Mouse (Mus musculus) left cerebral cortex, postnatal 4 days (tissue): ENCODE measurements at regions not wholly inside any gene's neighbourhood (a gene's known extent, or its start where the extent isn't known, plus 50 kb on each side); places are given as distances from the start of the nearest gene placed in this dataset.
A peak's percentile ranks its signal among the peaks of the same experiment; 100 is the strongest.

Experiments used
- DNase-seq: peaks from one replicate; pipeline ENCODE4 v3.0.0-alpha.2; 2022
- intact Hi-C: fragments of 180-260 bp; cut with DNase I; formaldehyde crosslinking; loops from one replicate; pipeline ENCODE4 v1.15.1; 2025

DNA sequence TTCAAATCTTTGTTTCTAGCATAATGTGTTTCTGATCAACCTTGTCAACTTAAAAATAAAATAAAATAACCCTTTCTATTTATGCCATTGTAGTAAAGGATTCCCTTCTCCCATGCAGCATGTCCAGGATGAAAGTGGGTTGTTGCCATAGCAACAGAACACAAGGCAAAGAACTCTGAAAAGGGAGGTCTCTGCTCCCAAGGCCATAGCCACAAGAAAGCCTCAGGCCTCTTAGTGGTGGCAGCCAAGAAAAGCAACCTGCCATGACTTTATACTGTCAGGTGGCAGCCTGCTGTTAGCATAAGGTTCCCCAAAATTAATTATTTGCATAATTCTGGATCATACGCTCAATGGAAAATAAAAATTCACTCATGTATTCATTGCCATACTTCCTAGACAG is 98.4 kb upstream of the Klf7 start:
- DNase-seq: peak; percentile 12
- intact Hi-C loops: loop anchor here (10.0 kb wide), 1 partner anchor 456 kb away; the partner anchor contains the start of gene 4933402D24Rik

DNA sequence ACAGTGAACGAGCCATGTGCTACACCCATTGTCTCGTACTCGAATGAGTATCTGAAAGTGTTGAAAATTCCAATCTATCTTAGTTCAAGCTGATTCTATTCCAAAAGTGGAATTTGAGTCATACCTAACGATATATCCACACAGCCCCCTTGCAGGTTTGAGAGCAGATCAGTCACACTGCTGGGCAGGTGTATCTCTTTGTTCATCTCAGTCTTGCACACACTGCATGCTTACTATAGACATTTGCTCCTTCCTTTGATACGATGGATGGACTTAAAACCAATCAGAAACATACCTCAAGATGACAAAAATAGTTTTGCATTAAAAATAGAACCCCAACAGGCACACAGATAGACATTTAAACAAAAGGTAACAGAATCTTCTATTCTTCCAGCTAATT is 98.0 kb upstream of the Klf7 start:
- DNase-seq: no peak
- intact Hi-C loops: loop anchor here (10.0 kb wide), 1 partner anchor 455 kb away; the partner anchor contains the start of gene 4933402D24Rik

DNA sequence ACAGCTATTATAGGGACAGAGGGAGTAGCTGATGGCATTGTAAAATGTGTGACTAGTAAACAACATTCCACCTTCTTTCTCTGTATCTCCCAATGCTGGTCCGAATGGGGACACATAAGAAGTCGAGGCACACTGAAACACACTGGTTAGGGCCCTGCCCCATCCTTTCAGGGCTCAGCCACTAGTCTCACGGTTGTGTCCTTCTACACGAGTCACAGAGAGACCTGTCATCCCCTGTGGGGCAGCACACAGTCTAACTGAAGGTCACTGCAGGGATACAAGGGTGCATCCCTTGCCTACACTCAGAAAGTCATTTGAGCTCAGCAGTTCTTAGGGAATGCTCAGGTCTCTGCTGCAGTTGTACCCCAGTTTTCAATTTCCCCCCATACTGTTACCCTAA is 93.6 kb upstream of the Klf7 start:
- intact Hi-C loops: no loop called here
- no peak for DNase-seq

DNA sequence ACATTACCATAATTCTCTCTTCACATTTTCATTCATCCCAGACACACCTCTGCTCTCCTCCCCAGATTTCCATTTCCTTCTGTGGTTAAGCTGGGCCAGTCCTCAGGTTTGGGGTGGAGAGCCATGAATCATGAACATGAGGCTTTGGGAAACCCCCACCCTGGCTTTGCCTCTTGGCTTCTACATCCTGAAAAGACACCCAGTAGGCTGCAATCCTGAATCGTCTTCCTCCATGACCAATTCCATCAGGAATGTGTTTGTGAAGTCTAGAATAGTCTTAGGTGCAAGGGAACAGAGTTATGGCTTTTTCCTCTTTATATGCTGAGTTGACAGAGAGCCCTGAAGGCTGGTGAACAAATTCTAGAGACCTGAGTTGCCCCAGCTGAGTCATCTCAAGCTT is 87.0 kb upstream of the Klf7 start:
- no peak for DNase-seq
- intact Hi-C loops: no loop called here

DNA sequence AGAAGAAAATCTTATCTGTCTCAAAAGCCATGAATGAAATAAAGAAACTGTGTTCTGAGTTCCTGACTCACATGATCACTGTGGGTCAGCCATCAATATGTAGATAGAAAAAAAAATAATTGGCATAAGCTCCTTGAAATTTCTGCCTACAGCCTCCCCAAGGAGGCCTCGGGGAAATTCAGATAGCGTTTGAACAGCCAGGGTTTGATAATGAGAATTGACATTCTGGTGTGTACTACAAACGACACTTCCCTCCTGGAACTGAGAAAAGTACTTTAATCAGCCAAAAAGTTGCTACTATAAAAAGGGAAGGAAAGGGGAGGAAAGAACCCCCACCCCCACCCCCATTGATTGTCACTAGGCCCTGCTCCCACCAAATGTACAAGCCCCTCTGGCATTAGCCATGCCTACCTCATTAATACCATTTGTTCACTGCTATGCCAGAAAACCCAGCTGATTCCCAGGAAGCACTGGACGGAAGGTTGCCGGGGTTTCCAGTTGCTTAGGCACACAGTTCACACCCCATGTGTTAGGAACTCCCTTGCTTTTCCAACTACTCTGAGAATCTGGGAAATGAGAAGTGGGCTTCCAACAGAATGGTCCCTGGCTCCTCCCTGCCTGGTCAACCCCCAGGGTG is 78.4 kb upstream of the Klf7 start:
- intact Hi-C loops: no loop called here
- DNase-seq: peak; percentile 33

DNA sequence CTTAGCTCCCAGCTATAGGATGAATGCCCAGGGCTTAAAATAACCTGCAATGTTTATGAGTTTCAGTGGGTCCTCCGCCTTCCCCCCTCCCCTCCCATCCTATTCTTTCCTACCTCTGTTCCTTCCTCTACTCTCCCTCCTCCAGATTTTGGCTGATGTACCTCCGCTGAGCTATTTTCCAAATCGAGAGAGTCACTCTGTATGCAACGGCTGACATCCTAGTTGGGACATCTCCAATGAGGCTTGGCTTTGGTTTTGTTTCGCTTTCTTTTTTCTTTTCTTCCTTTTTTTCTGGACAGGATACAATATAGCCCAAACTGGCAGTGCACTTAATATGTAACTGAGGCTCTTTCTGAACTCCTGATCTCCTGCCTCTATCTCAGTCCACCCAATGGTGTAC is 76.7 kb upstream of the Klf7 start:
- no peak for DNase-seq
- intact Hi-C loops: loop anchor here (10.0 kb wide), 1 partner anchor 74 kb away; the partner anchor contains the start of gene Klf7

DNA sequence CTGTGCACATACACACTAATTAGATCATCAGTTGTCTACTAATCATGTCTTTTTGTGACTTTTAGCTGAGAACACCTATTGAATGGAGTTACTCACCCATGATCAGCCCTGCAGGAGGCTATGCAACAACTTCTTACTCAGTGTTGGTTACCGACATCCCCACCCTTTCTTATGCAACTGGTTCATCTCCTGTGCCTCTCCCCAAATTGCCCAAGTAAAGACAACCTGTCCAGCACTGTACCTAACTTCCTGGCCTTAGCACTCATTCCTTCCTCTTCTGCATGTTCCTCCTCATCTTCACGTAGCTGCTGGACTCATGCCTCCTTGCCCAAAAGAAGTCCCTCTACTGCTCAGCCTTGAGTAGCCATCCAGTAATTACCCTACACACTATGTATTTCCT is 76.2 kb upstream of the Klf7 start:
- intact Hi-C loops: loop anchor here (10.0 kb wide), 1 partner anchor 74 kb away; the partner anchor contains the start of gene Klf7
- DNase-seq: no peak

DNA sequence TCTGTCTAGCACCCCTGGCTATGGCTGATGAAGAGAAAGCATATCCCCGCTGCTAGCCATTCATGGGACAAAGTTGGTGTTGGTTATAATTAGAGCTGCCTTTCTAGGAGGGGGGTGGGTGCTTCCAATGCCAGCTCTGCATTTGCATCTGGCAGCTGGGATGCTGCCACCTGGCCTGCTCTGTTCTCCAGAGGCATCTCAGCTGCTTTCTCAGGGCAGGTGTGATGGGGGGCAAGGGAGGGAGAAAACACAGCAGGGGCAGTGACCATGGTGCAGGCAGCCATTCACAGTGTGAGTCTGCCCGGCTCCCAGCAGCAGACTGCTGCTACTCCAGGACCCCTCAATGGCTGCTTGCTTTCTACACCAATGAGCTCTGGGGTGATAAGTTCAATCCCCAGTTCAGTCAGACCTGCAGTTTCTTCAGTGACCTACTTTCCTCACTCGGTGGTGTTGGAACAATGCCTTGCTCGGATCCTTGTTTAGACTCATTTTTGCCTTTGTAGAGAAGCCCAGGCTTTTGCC is 73.9 kb upstream of the Klf7 start:
- DNase-seq: peak; percentile 40
- intact Hi-C loops: loop anchor here (10.0 kb wide), 1 partner anchor 71 kb away; the partner anchor contains the start of gene Klf7

DNA sequence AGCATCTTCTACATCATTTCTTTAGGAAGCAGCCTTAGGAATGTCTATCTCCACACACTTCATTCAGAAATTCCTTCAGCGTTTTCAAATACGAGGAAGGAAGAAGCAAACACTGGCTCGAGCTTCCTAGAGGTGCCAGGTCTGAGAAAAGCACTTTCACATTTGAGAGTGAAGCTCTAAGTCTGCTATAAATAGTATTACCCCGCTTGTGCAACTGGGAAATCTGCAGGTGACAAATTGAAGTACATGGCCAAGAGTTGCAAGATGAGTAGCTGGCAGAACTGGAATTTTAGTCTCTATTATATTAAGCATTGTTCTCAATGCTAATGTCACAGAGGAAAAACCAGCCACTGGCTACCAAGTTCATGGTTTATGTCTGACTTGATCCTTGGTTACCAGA is 73.2 kb upstream of the Klf7 start:
- intact Hi-C loops: loop anchor here (10.0 kb wide), 1 partner anchor 70 kb away; the partner anchor contains the start of gene Klf7
- DNase-seq: no peak

DNA sequence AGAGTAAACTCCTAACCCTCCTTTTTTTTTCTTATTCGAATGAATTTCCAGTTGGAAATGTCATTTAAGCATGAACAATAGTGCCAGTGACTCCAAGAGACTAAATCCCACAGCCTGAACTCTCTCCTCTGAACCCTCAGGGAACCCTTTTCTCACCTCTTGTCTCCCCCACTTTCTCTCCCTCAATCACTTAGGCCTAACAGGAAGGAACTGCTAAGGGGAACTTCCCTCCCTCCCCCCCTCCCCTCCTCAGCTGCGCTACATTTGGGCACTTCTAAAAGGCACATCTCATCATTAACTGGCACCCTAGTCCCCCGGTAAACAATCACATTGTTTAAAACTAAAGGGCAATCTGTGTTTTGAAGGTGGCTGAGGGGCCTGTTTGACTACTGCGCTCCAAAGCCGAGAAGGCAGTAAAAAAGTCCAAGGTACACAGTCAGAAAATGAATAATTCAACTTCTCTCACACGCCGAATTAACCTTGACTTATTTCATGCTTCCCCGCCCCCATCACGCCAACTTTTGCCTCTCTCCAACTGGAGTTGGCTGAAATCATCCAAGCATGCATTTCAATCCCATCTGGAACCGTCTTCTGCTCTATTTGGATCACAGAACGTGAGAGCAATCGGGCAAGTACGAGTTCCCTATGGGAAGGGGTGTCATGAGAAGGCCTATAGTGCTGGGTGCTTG is 71.2 kb upstream of the Klf7 start:
- DNase-seq: peak; percentile 50
- intact Hi-C loops: loop anchor here (10.0 kb wide), 1 partner anchor 68 kb away; the partner anchor contains the start of gene Klf7

DNA sequence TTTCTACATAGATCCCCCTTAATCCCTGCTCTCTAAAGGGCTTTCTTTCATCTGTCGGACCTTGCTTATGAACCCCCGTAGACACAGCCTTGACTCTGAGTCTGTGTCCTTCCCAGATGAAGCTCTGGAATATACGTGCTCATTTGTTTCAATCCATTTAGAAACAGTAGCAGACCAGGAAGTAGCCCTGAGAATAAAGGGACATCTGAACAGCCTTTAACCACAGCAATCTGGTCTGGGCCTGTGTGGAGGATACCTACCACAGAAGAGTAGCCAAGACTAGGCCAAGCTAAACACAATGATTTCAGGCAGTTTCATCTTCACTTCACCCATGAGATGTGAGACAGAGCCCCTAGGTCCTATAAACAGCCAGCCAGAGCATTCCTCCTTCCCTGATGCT is 70.7 kb upstream of the Klf7 start:
- intact Hi-C loops: loop anchor here (10.0 kb wide), 1 partner anchor 68 kb away; the partner anchor contains the start of gene Klf7
- DNase-seq: no peak

DNA sequence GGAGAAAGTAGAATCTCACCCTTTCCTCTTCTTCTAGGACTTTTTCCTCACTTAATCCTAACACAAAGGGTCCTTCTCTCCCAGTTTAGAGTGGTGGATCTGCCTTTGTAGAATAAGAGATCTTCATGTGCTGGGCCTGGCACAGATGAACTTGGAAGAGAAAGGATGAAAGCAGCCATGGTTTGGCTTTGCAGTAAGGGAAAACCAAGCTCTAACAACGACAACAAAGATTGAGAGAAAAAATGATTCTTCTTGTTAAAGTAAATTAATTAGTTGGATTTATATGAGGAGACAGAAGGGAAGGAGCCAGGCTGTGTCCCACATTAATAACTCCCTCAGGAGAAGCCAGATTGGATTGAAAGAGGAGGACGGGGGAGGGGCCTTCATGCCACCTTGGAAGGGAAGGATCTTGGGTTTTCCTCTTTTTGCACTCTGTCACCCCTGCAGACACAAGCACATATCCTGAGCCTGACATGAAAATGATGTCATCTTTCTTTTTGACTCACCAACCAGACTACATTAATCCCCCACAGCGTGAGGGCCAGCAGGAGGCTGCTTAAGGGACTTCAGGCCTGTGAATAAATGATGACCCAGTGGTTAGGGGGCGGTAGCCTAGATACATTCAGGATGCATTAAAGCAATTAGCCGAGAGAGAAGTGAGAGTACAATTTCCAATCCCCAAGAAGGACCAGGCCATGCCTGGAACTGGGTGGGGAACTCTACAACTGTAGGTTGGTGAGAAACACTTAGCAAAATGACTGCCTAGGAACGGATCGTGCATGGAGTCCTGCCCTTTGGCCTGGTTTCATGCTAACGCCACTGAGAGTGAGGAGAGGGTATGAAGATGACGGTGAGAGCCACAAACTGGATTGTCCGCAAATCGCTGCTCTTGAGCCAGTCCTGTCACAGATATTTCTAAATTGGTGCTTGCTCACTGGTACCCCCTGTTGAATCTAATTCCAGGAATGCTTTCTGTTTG is 69.4 kb upstream of the Klf7 start:
- intact Hi-C loops: loop anchor here (10.0 kb wide), 1 partner anchor 67 kb away; the partner anchor contains the start of gene Klf7
- DNase-seq: peak; percentile 46

DNA sequence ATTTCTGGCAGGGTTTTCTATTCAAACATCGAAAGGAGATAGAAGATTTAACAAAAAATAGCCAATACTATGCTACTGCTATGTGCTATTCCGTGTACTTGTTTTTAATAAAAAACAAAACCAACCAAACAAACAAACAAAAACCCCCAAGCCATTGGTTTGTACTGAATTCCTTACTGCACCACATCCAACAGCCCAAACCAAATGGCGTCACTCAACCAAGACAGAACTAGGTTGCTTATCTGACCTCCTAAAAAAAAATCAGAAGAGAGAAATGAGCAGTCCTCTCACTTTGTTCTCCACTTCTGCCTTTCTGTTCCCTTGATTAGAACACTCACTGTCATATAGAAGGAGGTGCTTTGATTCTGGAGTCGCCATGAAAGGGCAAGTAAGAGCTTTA is 68.6 kb upstream of the Klf7 start:
- DNase-seq: no peak
- intact Hi-C loops: loop anchor here (10.0 kb wide), 1 partner anchor 66 kb away; the partner anchor contains the start of gene Klf7

DNA sequence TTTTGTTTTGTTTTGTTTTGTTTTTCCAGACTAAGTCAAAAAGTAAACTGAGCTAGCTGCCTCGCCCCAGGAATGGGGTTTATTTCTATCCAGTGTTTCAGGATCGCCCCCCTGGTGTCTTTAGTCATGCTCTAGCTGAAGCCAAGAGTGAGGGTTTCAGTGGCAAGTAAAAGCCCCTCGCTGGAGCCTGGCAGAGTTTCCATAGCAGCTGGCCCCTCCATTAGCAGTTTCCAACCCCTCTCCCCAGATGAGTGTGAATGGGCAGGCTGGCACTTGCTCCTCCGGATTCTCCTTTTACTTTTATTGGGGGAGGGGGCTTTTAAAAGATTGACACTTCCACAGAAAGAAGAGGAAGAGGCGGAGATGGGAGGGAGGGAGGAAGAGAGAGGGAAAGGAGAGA is 68.0 kb upstream of the Klf7 start:
- peak; percentile 86 for DNase-seq
- intact Hi-C loops: loop anchor here (10.0 kb wide), 1 partner anchor 65 kb away; the partner anchor contains the start of gene Klf7

DNA sequence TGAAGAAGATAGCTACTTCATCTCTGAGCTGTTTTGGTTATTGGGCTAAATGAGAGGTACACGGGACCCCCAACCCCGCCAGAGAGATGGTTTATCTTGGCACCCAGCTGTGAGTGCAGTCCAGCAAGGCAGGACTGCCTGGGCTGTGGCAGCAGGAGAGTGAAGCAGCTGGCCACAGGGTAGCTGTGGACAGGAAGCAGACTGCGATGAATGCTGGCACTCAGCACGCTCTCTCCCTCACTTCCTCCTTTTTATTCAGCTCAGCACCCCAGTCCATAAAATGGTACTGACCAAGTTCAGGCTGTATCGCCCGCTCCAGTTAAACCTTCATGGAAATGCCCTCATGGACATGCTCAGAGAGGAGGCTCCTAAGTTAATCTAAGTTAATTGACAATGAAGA is 67.4 kb upstream of the Klf7 start:
- intact Hi-C loops: no loop called here
- peak; percentile 46 for DNase-seq

DNA sequence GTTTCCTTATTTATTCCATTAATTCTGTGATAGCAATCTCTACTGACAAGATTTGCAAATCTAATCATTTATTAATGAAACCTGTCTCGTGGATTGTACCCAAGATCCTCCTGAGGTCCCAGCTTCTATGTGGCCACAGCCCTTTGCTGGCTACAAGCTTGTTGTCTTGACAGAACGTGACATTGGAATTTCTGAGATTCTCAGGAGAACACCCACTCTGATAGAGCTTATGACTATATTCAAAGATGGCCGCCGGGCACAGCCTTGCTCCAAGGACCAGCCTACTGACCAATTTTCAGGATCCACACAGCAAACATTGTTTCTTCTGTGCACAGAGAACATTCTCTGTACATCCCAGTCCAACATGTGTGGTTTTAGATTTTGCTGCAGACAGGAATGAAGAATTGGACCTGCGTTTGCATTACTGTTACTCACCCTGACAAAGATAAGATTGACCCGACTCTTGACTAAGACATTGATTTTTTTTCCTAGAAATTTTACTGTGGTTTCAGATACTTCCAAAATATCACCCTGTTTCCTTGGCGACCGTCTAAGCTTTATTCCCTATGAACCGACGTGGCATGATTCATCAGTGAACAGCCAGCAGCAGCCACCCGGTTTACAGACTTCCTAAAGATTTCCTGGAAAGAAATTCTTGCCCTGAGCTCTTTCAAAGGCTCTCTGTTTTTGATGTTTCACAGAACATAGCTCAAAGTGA is 65.9 kb upstream of the Klf7 start:
- intact Hi-C loops: no loop called here
- no peak for DNase-seq

DNA sequence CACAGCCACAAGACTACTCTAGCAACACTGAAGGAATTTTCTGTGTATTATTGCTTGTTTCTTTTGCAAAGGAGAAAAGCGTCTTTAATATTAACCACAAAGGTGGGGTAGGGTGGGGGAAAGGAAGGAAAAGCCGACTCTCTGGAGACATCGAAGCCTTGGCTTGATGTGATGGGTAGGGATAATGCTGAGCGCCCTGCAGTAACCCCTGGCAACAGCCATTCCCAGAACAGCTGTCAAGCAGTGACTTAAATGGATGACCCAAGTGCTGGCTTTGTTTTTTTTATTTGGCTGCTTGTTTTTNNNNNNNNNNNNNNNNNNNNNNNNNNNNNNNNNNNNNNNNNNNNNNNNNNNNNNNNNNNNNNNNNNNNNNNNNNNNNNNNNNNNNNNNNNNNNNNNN is 51.6 kb upstream of the Klf7 start:
- peak; percentile 39 for DNase-seq
- intact Hi-C loops: loop anchor here (5.0 kb wide), 1 partner anchor 36 kb away; no protein-coding TSS in a partner anchor

DNA sequence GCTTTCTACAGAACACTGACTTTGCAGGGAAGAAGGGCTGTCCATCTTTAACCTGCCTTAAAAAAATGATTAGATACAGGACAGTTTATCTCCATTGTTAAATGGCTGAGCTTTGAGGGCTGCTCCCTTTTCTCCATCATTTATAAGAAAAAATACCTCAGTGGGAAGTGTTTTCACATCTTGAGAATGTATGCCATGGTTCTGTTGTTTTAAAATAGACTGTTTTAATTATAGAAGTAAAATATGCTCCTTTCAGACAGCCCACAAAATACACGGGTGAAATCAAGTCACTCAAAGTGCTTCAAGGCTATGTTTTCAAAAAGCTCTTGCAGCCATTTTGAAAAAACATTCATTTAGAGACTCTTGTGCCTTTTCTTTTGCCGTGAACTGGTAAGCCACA is 50.0 kb upstream of the Klf7 start:
- DNase-seq: no peak
- intact Hi-C loops: loop anchor here (5.0 kb wide), 1 partner anchor 35 kb away; no protein-coding TSS in a partner anchor
